Mouse (Mus musculus): ENCODE measurements around the gene Kif1bp.

Kif1bp gene

GRCm38 (mm10) chr10:62555705-62556557, 22.3 kb downstream of the Kif1bp start:
- no peak for DNase-seq

GRCm38 (mm10) chr10:62553611-62554091, 24.6 kb downstream of the Kif1bp start:
- no peak for DNase-seq

GRCm38 (mm10) chr10:62550787-62551300, 27.4 kb downstream of the Kif1bp start:
- no peak for DNase-seq

- DNase-seq, result peak; percentile 53 to 67
These were observed 28.6 kb downstream of the Kif1bp start for GRCm38 (mm10) chr10:62549523-62550166.

- no peak for DNase-seq
These were observed 31.8 kb downstream of the Kif1bp start for GRCm38 (mm10) chr10:62546441-62546840.

GRCm38 (mm10) chr10:62545759-62546158, 32.5 kb downstream of the Kif1bp start:
- no peak for DNase-seq

- DNase-seq, result no peak
These were observed 33.9 kb downstream of the Kif1bp start for GRCm38 (mm10) chr10:62544316-62544715.

GRCm38 (mm10) chr10:62543399-62543808, 34.9 kb downstream of the Kif1bp start:
- no peak for DNase-seq

- no peak for DNase-seq
These were observed 35.3 kb downstream of the Kif1bp start for GRCm38 (mm10) chr10:62542928-62543327.

- DNase-seq, result no peak
These were observed 35.8 kb downstream of the Kif1bp start for GRCm38 (mm10) chr10:62542507-62542906.

GRCm38 (mm10) chr10:62541499-62541898, 36.8 kb downstream of the Kif1bp start:
- no peak for DNase-seq

GRCm38 (mm10) chr10:62540800-62541199, 37.5 kb downstream of the Kif1bp start:
- DNase-seq, result no peak

- DNase-seq, result no peak
These were observed 43.7 kb downstream of the Kif1bp start for GRCm38 (mm10) chr10:62534509-62534908.

GRCm38 (mm10) chr10:62532832-62533231, 45.4 kb downstream of the Kif1bp start:
- no peak for DNase-seq

- no peak for DNase-seq
These were observed 48.1 kb downstream of the Kif1bp start for GRCm38 (mm10) chr10:62530183-62530582.

- DNase-seq, result no peak
These were observed 50.9 kb downstream of the Kif1bp start, which contains the start of gene Srgn for GRCm38 (mm10) chr10:62527351-62527750. TSS of gene Srgn (minus strand) at chr10:62527451.

- DNase-seq, result no peak
These were observed 55.8 kb downstream of the Kif1bp start for GRCm38 (mm10) chr10:62522346-62522950.

GRCm38 (mm10) chr10:62521763-62522162, 56.5 kb downstream of the Kif1bp start:
- no peak for DNase-seq

GRCm38 (mm10) chr10:62520911-62521310, 57.3 kb downstream of the Kif1bp start:
- no peak for DNase-seq

GRCm38 (mm10) chr10:62517511-62517910, 60.7 kb downstream of the Kif1bp start:
- DNase-seq, result no peak

GRCm38 (mm10) chr10:62512855-62513254, 65.4 kb downstream of the Kif1bp start:
- no peak for DNase-seq

- DNase-seq, result no peak
These were observed 66.7 kb downstream of the Kif1bp start for GRCm38 (mm10) chr10:62511528-62511927.

GRCm38 (mm10) chr10:62509032-62509656, 69.1 kb downstream of the Kif1bp start:
- DNase-seq, result no peak
